Mouse (Mus musculus) olfactory bulb, adult 2 months (tissue): ENCODE measurements around the gene Gpa33.

ENCODE experiments used
- CTCF ChIP-seq: fragments of 200-500 bp; IDR thresholded peaks from 2 replicates; pipeline ENCODE4 v1.5.1; 2012; ENCODE audit warnings: low read depth, mild to moderate bottlenecking, low read length, moderate library complexity; ENCODE audit not compliant: insufficient read depth
- POLR2A ChIP-seq: fragments of 200-500 bp; IDR thresholded peaks from 2 replicates; pipeline ENCODE4 v1.6.1; 2012; ENCODE audit warnings: mild to moderate bottlenecking, low read depth, low read length, moderate library complexity; ENCODE audit not compliant: insufficient read depth

DNA sequence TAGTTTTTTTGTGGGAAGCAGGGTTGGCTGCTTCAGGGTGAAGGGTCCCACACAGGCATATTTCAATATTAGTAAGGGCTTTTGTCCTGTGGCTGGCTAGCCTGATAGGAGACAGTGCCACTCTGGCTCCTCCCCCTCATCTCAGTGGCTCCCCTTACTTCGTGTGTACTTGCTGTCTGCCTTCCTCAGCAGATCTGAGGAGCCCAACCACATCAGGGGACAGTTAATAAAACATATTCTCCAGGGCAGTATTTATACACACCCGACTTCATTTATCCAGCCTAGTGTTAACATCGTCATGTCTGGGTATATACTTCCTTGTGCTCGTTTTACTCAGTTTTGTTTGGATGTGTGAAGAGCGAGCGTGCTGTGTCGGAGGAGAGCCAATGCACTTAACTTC, 7.9 kb upstream of the Gpa33 start:
- TF ChIP-seq POLR2A: no peak
- no peak for TF ChIP-seq CTCF
